Mouse (Mus musculus): Measurements from ENCODE around the gene Tcl1b3.

The Tcl1b3 gene

GRCm38 (mm10) chr12:105235091-105235490, 44.2 kb downstream of the Tcl1b3 start:
- DNase-seq, result no peak

GRCm38 (mm10) chr12:105239060-105239459, 48.2 kb downstream of the Tcl1b3 start:
- no peak for DNase-seq

Data from right cerebral cortex, adult 18-20 months (tissue).